Mouse (Mus musculus): ENCODE data around the gene Gtf2f1.

The Gtf2f1 gene

DNA sequence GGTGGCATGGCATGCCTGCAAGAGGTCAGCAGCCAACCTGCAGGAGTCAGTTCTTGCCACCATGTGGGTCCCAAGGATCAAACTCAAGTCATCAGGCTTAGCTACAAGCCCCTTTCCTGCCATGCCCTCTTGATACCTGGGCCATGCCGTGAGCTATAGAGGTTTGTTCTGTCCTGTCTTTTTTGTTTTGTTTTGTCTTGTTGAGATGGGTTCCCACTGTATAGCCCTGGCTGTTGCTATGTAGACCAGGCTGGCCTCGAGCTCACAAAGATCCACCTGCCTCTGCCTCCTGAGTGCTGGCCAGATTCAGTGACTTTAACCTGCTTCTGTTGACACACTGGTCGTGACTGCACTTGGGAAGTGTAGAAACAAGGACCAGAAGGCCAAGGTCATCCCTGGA is 35.7 kb downstream of the Gtf2f1 start:
- DNase-seq (ENCODE audit: low spot score in 2 of 2): no peak

DNA sequence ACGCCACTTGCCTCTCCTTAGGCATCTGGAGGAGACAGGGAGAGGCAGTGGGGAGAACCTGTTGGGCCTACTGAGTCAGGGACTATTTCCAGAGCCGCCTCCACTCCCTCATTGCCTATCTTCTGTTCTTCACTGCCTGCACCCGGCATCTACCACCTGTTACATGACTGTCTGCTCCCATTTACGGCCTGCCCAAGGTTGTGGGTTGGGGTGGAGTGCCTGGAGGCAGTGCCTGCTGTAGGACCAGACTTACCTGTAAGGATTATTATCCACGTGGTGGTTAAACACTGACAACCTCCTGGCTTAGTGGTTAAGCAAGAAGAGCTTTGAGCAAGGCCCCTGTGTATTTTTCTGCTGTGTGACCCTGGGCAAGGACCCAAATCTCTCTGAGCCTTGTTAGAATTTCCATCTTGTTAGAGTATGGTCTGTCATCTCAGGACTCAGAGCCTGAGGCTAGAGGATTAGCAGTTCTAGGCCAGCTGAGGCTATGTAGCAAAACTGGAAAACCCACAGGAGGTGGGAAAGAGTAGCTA is 36.3 kb downstream of the Gtf2f1 start:
- no peak for DNase-seq (ENCODE audit: low spot score in 2 of 2)

DNA sequence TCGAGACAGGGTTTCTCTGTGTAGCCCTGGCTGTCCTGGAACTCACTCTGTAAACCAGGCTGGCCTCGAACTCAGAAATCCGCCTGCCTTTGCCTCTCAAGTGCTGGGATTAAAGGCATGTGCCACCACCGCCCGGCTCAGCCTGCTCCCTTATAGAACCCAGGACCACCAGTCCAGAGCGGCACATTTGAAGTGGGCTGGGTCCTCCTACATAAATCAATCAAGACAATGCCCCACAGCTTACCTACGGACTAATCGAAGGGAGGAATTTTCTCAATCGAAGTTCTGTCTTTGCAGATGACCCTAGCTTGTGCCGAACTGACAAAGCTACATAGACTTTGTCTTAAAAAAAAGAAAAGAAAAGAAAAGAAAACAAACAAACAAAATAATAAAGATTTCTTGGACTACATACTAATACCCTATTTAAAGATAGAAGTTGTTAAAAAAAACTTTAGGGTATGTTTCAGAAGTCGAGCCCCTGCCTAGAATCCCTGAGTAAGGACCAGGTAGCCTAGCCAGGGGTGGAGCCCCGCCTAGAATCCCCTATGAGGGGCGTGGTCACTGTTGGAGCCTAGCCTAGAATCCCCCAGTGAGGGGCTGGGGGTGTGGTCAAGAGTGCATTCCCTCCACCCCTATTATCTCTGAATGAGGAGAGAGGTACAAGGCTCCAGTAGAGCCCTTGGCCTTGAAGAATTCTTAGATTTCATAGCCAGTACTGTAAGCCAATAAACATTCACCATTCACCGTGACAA is 37.0 kb downstream of the Gtf2f1 start:
- DNase-seq (ENCODE audit: low spot score in 2 of 2): no peak

DNA sequence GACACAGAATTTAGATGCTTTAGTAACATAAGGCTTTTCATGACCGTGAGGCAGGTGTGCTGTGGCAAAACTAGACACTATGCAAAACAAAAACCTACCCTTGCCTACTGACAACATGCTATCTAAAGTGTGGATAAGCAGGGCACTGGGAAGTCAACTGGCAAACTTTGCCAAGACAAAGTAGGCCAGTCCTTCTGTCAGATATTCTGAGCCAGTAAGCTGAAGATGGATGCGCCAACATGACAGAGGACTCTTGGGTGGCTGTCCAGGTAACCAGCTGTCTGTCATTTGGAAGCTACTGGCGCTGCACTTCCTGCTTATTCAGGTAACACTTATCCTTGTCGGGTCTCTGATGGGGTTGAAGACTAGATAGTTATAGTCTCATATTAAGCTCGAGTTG is 41.0 kb downstream of the Gtf2f1 start:
- DNase-seq (ENCODE audit: low spot score in 2 of 2): no peak

DNA sequence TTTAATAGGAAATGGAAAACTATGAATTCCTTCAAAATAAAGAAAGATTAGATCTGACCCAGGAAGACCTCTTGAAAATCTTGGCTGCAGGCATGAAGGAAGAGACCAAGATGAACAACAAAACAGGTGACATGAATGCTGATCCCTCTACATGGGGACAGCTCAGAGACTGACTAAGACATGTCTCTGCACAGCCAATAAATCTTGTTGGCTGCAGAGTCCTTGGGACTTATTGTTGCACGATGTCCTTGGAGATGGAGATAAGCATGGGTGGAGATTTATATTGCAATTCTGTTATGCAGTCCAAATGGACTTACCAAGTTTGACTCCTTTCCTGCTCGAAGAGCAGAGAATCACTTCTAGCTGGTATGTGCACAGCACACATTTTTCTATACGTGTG is 41.8 kb downstream of the Gtf2f1 start:
- DNase-seq (ENCODE audit: low spot score in 2 of 2): no peak

DNA sequence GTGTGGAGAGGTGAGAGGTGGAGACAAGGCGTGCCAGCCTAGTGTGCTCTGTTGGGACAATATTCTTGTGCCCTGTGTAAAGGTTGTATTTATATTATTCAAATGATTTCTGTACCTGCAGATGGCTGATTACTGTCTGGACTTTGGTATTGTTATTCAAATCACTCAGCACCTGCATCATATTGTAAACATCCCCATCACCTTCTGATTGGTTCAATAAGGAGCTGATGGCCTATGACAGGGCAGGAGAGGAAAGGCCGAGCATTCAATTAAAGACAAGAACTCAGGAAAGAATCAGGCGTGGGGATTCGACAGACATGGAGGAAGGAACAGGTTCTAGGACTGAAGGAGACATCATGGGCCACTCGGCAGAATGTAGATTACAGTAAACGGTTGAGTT is 47.4 kb downstream of the Gtf2f1 start:
- no peak for DNase-seq (ENCODE audit: low spot score in 2 of 2)

DNA sequence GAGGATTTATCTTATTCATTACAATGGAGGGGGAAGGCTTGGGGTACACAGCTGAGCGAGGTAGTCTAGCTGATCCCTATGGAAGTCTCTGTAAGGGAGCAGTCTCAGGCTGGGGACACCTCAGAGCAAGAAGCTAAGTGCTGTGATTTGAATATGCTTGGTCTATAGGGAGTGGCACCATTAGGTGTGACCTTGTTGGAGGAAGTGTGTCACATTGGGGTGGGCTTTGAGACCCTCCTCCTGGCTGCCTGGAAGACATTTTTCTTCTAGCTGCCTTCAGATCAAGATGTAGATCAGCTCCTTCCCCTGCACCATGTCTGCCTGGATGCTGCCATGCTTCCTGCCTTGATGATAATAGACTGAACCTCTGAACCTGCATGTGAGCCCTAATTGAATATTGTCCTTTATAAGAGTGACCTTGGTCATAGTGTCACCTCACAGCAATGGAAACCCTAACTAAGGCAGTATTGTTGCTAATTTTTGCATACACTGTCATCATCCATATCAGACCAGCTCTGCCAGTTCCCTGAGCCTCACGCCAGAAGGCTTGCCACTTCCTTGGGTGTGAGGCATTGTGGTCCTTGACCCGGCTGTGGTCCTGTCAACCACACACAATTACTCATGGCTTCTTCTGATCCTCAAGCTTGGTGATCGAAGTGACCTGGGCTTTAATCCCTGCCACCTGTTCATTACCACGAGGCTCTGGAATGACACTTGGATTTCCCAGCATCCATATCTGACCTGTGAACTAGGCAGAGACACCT is 48.3 kb downstream of the Gtf2f1 start:
- DNase-seq (ENCODE audit: low spot score in 2 of 2): no peak

DNA sequence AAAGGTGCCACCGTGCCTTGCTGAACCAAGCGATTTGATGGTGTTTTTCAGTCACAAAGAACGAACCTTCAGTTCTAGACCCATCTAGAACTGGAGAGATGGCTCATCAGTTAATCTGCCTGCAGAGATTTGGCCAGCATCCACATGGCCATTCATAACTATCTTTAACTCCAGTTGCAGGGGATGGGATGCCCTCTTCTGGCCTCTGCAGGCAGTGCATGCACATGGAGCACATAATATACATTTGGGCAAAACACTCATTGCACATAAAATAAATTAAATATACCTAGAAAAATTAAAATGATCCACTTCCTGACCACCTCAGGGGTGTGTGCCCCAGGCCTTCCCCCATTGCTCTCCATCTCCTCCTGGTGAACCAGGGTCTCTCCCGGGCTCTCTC is 49.2 kb downstream of the Gtf2f1 start:
- DNase-seq (ENCODE audit: low spot score in 2 of 2): no peak

DNA sequence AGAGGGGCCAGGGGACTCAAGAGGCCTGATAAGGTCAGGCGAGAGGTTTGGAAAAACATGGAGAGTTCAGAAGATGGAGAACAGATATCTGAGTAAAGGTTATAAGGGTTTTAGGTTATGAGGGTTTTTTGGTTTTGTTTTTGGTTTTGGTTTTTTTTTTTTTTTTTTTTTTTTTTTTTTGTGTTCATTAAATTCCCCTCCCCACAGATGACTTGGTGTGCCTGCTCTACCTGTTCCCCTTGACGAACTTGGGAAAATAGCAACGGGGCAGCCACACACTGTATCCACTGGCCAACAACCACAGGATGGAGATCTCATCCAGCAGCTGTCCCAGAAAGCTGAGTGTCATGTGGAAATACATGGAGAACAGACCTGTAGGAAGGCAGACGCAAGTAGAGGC is 52.4 kb downstream of the Gtf2f1 start:
- no peak for DNase-seq (ENCODE audit: low spot score in 2 of 2)

DNA sequence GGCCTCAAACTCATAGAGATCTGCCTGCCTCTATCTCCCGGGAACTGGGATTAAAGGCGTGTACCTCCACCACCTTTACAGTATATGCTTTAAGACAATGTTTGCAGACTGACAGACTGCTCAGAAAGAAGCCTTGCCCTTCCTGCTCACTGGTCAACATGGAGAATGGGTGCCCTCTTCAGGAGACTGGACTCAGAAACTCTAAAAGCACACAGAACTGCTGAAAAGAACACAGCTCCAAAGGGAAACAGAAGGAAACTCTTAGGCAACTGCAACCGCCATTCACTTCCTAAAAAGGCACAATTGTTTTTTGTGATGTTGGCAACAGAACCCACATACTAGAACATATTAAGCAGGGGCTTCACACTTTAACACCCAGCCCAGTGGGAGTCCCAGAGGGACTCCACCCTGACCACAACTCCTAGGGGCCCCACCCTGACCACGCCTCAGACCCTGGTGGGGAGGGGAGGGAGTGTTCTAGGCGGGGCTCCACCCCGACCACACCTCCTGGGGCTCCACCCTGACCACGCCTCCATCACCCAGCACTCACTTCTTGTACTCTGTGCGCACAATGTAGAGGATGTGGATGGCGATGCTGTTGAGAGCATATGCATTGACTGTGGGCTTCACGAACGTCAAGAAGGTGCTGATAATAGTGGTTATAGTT is 53.2 kb downstream of the Gtf2f1 start:
- DNase-seq (ENCODE audit: low spot score in 2 of 2): no peak

DNA sequence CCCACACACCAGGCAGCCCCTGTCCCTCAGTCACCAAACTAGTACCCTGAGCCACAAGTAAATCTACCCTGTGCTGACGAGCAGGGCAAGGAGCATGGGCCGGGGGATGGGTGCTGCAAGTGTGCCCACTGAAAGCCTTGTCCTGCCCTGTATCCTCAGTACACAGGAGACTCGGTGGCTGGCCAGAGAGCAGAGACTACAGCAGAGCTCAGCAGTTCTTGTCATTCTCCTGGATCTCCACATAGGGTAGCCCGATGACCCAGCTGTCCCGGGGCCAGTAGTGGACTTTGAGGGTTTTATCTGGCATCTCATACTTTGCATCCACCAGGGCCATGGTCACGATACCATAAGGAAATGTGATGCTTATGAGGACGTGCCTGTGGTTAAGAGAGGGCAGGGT is 56.2 kb downstream of the Gtf2f1 start:
- no peak for DNase-seq (ENCODE audit: low spot score in 2 of 2)

All from frontal cortex, postnatal 10 days (tissue).